Mouse (Mus musculus): ENCODE measurements around the gene Prss57. TPM values are rescaled to one million over a fixed set of nuclear protein-coding genes. Genes with fewer than 3 reads are reported as not detected.

Prss57 gene
- polyA plus RNA-seq, 1 experiment = 0.02 TPM

- Histone ChIP-seq H3K27me3 (ENCODE audit: control insufficient read depth) (peaks cover 5% of the 10 kb centered on the region), H3K4me1 (ENCODE audit: control insufficient read depth) (peaks cover 15% of the 10 kb centered on the region), H3K9me3 (ENCODE audit: control insufficient read depth, low read length) (no peaks in the 10 kb centered on the region), H3K4me3 (replicated peaks) (no peak overlapping the region), H3K36me3 (ENCODE audit: control insufficient read depth) (peaks cover 50% of the 10 kb centered on the region)
- TF ChIP-seq GATA1 (IDR thresholded peaks at IDR 0.05; ENCODE audit: low read length) (no peak), TAL1 (IDR thresholded peaks at IDR 0.05; ENCODE audit: low read length) (no peak)
Observed at GRCm38 (mm10) chr10:79755854-79756253, 34.9 kb downstream of the Prss57 start.

GRCm38 (mm10) chr10:79754856-79755516 lies 35.8 kb downstream of the Prss57 start, which contains the start of gene Fgf22:
TSS of gene Fgf22 (plus strand) at chr10:79755076.
- TF ChIP-seq TAL1 (IDR thresholded peaks at IDR 0.05; ENCODE audit: low read length) (no peak), GATA1 (IDR thresholded peaks at IDR 0.05; ENCODE audit: low read length) (no peak)
- peaks cover 5% of the 10 kb centered on the region for H3K27me3 ChIP-seq (ENCODE audit: control insufficient read depth)
- peak within 1 kb of the TSS; percentile 41 for H3K4me3 ChIP-seq (replicated peaks)
- H3K9me3 ChIP-seq (ENCODE audit: control insufficient read depth, low read length) = no peaks in the 10 kb centered on the region
- peaks cover 42% of the 10 kb centered on the region for H3K36me3 ChIP-seq (ENCODE audit: control insufficient read depth)
- H3K4me1 ChIP-seq (ENCODE audit: control insufficient read depth) = peaks cover 18% of the 10 kb centered on the region

- no peak overlapping the region for H3K4me3 ChIP-seq (replicated peaks)
- no peaks in the 10 kb centered on the region for H3K9me3 ChIP-seq (ENCODE audit: control insufficient read depth, low read length)
- peaks cover 2% of the 10 kb centered on the region for H3K27me3 ChIP-seq (ENCODE audit: control insufficient read depth)
- TF ChIP-seq TAL1 (IDR thresholded peaks at IDR 0.05; ENCODE audit: low read length) (no peak), GATA1 (IDR thresholded peaks at IDR 0.05; ENCODE audit: low read length) (no peak)
- peaks cover 53% of the 10 kb centered on the region for H3K4me1 ChIP-seq (ENCODE audit: control insufficient read depth)
- peaks cover 12% of the 10 kb centered on the region for H3K36me3 ChIP-seq (ENCODE audit: control insufficient read depth)
Observed at GRCm38 (mm10) chr10:79748496-79748895, 42.3 kb downstream of the Prss57 start.

GRCm38 (mm10) chr10:79746774-79747151 lies 44.0 kb downstream of the Prss57 start:
- Histone ChIP-seq H3K9me3 (ENCODE audit: control insufficient read depth, low read length) (no peaks in the 10 kb centered on the region), H3K27me3 (ENCODE audit: control insufficient read depth) (peaks cover 2% of the 10 kb centered on the region), H3K4me1 (ENCODE audit: control insufficient read depth) (peaks cover 53% of the 10 kb centered on the region), H3K36me3 (ENCODE audit: control insufficient read depth) (peaks cover 26% of the 10 kb centered on the region), H3K4me3 (replicated peaks) (peak overlapping the region; percentile 80)
- TF ChIP-seq GATA1 (IDR thresholded peaks at IDR 0.05; ENCODE audit: low read length) = no peak
- no peak for TF ChIP-seq TAL1 (IDR thresholded peaks at IDR 0.05; ENCODE audit: low read length)

GRCm38 (mm10) chr10:79745898-79746773 lies 44.6 kb downstream of the Prss57 start, which contains the start of gene Polrmt:
TSS of gene Polrmt (minus strand) at chr10:79746581.
- Histone ChIP-seq H3K27me3 (ENCODE audit: control insufficient read depth) (no peaks in the 10 kb centered on the region), H3K4me3 (replicated peaks) (peak within 1 kb of the TSS; percentile 80), H3K36me3 (ENCODE audit: control insufficient read depth) (peaks cover 32% of the 10 kb centered on the region), H3K9me3 (ENCODE audit: control insufficient read depth, low read length) (no peaks in the 10 kb centered on the region), H3K4me1 (ENCODE audit: control insufficient read depth) (peaks cover 51% of the 10 kb centered on the region)
- TF ChIP-seq TAL1 (IDR thresholded peaks at IDR 0.05; ENCODE audit: low read length) (no peak), GATA1 (IDR thresholded peaks at IDR 0.05; ENCODE audit: low read length) (no peak)

- no peak for TF ChIP-seq GATA1 (IDR thresholded peaks at IDR 0.05; ENCODE audit: low read length)
- no peak for TF ChIP-seq TAL1 (IDR thresholded peaks at IDR 0.05; ENCODE audit: low read length)
- no peaks in the 10 kb centered on the region for H3K27me3 ChIP-seq (ENCODE audit: control insufficient read depth)
- no peaks in the 10 kb centered on the region for H3K9me3 ChIP-seq (ENCODE audit: control insufficient read depth, low read length)
- H3K4me3 ChIP-seq (replicated peaks) = peak overlapping the region; percentile 80
- H3K36me3 ChIP-seq (ENCODE audit: control insufficient read depth) = peaks cover 39% of the 10 kb centered on the region
- peaks cover 50% of the 10 kb centered on the region for H3K4me1 ChIP-seq (ENCODE audit: control insufficient read depth)
Observed at GRCm38 (mm10) chr10:79745411-79745810, 45.4 kb downstream of the Prss57 start.

GRCm38 (mm10) chr10:79743650-79744365 lies 47.0 kb downstream of the Prss57 start:
- Histone ChIP-seq H3K27me3 (ENCODE audit: control insufficient read depth) (no peaks in the 10 kb centered on the region), H3K4me1 (ENCODE audit: control insufficient read depth) (peaks cover 38% of the 10 kb centered on the region), H3K4me3 (replicated peaks) (no peak overlapping the region), H3K9me3 (ENCODE audit: control insufficient read depth, low read length) (peaks cover 10% of the 10 kb centered on the region; the same call in 1 of the 2 replicates), H3K36me3 (ENCODE audit: control insufficient read depth) (peaks cover 55% of the 10 kb centered on the region)
- TF ChIP-seq GATA1 (IDR thresholded peaks at IDR 0.05; ENCODE audit: low read length) (no peak), TAL1 (IDR thresholded peaks at IDR 0.05; ENCODE audit: low read length) (no peak)

- H3K4me1 ChIP-seq (ENCODE audit: control insufficient read depth) = peaks cover 31% of the 10 kb centered on the region
- peaks cover 12% of the 10 kb centered on the region; the same call in 1 of the 2 replicates for H3K9me3 ChIP-seq (ENCODE audit: control insufficient read depth, low read length)
- peaks cover 62% of the 10 kb centered on the region for H3K36me3 ChIP-seq (ENCODE audit: control insufficient read depth)
- no peaks in the 10 kb centered on the region for H3K27me3 ChIP-seq (ENCODE audit: control insufficient read depth)
- no peak for TF ChIP-seq TAL1 (IDR thresholded peaks at IDR 0.05; ENCODE audit: low read length)
- TF ChIP-seq GATA1 (IDR thresholded peaks at IDR 0.05; ENCODE audit: low read length) = no peak
- H3K4me3 ChIP-seq (replicated peaks) = no peak overlapping the region
Observed at GRCm38 (mm10) chr10:79743161-79743560, 47.6 kb downstream of the Prss57 start.
